In genomic region chr6:22825086-22825768, GRCm38 (mm10) we compare ENCODE assay signal across 26 mouse cellular contexts. TPM values are rescaled to one million over a fixed set of nuclear protein-coding genes. Genes with fewer than 3 reads are reported as not detected.
"Had no signal": no experiment of that assay in that cellular context is flagged by ENCODE, and none has a peak within 500 bp of the region (broad histone marks: within the 10 kb centered on the region; RNA-seq: fewer than 3 reads in every experiment).

No protein-coding gene starts in this region.

- ATAC-seq: liver, embryonic 12.5 days; midbrain, embryonic 13.5 days; midbrain, embryonic 16.5 days had no signal

- H3K27ac ChIP-seq: limb, embryonic 10.5 days; limb, embryonic 13.5 days; liver, embryonic 12.5 days; liver, embryonic 15.5 days; lung, embryonic 15.5 days; midbrain, embryonic 10.5 days; midbrain, embryonic 13.5 days; stomach, embryonic 15.5 days had no signal

- H3K9ac ChIP-seq: limb, embryonic 13.5 days; liver, embryonic 12.5 days; liver, embryonic 15.5 days; lung, embryonic 15.5 days; midbrain, embryonic 13.5 days; stomach, embryonic 15.5 days had no signal

- H3K4me2 ChIP-seq: limb, embryonic 13.5 days; liver, embryonic 12.5 days; liver, embryonic 15.5 days; lung, embryonic 15.5 days; midbrain, embryonic 13.5 days; stomach, embryonic 15.5 days had no signal

- H3K36me3 ChIP-seq: limb, embryonic 10.5 days; limb, embryonic 13.5 days; liver, embryonic 12.5 days; liver, embryonic 15.5 days; lung, embryonic 15.5 days; midbrain, embryonic 10.5 days; midbrain, embryonic 13.5 days; stomach, embryonic 15.5 days had no signal

- H3K4me1 ChIP-seq: limb, embryonic 10.5 days; limb, embryonic 13.5 days; liver, embryonic 12.5 days; liver, embryonic 15.5 days; lung, embryonic 15.5 days; megakaryocyte, embryonic 14.5 days; midbrain, embryonic 10.5 days; midbrain, embryonic 13.5 days; stomach, embryonic 15.5 days had no signal

- H3K9me3 ChIP-seq: limb, embryonic 10.5 days; limb, embryonic 13.5 days; liver, embryonic 12.5 days; liver, embryonic 15.5 days; lung, embryonic 15.5 days; megakaryocyte, embryonic 14.5 days; midbrain, embryonic 10.5 days; midbrain, embryonic 13.5 days; stomach, embryonic 15.5 days had no signal

- H3K27me3 ChIP-seq: limb, embryonic 13.5 days; liver, embryonic 12.5 days; liver, embryonic 15.5 days; lung, embryonic 15.5 days; megakaryocyte, embryonic 14.5 days; midbrain, embryonic 13.5 days; stomach, embryonic 15.5 days had no signal

- H3K4me3 ChIP-seq: limb, embryonic 10.5 days; limb, embryonic 13.5 days; liver, embryonic 12.5 days; liver, embryonic 15.5 days; lung, embryonic 15.5 days; megakaryocyte, embryonic 14.5 days; midbrain, embryonic 10.5 days; midbrain, embryonic 13.5 days; myocyte; stomach, embryonic 15.5 days had no signal

- DNase-seq: kidney, adult 9 months; kidney, postnatal 14 days; kidney, postnatal 4 days; layer of hippocampus, adult 9-11 months; layer of hippocampus, postnatal 36 days; liver; lung, adult 18-20 months; lung, postnatal 10 days; lung, postnatal 36 days; retina, postnatal 1 day; right cerebral cortex, postnatal 25 days; spleen, adult 18-20 months; thymus, adult 18-20 months; thymus, postnatal 36 days had no signal

RNA-seq across cellular contexts. Expression of gene Ptprz1, which starts 50.1 kb away (rescaled TPM):
- total RNA-seq: monocyte, adult 5-6 weeks had no signal
- polyA plus RNA-seq: myocyte had no signal
